Mouse (Mus musculus): ENCODE data around the gene Ostm1. TPM values are rescaled to one million over a fixed set of nuclear protein-coding genes. Genes with fewer than 3 reads are reported as not detected.

Gene Ostm1
- polyA plus RNA-seq (2014; fragmentation: Nextera tagmentation; extraction: Ambion mirVana) = 27.1 and 28.2 TPM in 2 replicates

DNA sequence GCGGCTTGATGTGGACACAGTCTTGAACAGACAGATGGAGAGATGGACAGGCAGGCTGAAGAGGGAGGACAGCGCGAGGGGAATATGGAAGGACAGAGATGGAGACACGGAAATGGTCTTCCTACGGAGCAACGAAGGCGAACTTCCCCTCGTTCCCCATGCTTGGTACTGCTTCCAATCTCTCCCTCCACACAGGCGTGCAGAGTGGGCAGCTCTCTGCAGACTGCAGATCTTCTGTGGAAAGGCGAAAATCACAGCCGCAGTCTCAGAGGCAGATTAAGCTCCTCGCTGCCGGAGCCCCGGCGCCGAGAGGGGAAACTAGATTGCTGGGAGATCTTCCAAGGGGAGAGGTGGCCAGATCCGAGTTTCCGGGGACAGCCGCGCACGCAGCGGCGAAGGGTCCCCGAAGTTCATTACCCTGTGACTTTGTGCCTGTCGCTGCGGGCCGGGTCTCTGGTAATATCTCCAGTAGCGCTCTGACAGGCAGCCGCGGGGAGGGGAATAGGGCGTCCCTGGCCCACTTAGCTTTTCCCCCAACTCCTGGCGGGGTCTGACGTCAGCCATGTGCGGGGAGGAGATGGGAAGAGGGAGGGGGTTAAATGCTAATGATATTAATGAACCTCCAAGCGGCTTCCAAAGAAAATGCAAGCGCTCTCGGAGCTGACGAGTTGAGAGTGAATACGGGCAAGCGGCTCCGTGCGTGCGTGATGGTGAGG is at the start of gene Ostm1, which contains the start of gene Nr2e1:
Gene Ostm1 (plus strand): TSS at position 666 of the 716 bp plus-strand sequence.
Gene Nr2e1 (minus strand): TSS at position 476 of the 716 bp plus-strand sequence.
- Histone ChIP-seq H3K9me3 (replicated peaks; ENCODE audit: control insufficient read depth, low read length) (no peaks in the 10 kb centered on the region), H3K9ac (ENCODE audit: low read depth, low read length) (no peak within 1 kb of the TSS), H3K27ac (ENCODE audit: low read depth, low read length) (no peak within 1 kb of the TSS), H3K36me3 (ENCODE audit: control insufficient read depth, insufficient read depth, low read length) (no peaks in the 10 kb centered on the region), H3K4me1 (ENCODE audit: control insufficient read depth, insufficient read depth, low read length) (peaks cover 23% of the 10 kb centered on the region), H3K27me3 (ENCODE audit: control insufficient read depth, insufficient read depth, low read length) (peaks cover 95% of the 10 kb centered on the region), H3K4me2 (peak within 1 kb of the TSS; percentile 59), H3K4me3 (ENCODE audit: low read depth, low read length) (peak within 1 kb of the TSS; percentile 27)
- ATAC-seq (replicated peaks; ENCODE audit: insufficient number of reproducible peaks, low FRiP score, low TSS enrichment) = no peak
- under 1% methylated on average over 43 of the region's 43 CpGs for WGBS (ENCODE audit: insufficient replicate concordance)

DNA sequence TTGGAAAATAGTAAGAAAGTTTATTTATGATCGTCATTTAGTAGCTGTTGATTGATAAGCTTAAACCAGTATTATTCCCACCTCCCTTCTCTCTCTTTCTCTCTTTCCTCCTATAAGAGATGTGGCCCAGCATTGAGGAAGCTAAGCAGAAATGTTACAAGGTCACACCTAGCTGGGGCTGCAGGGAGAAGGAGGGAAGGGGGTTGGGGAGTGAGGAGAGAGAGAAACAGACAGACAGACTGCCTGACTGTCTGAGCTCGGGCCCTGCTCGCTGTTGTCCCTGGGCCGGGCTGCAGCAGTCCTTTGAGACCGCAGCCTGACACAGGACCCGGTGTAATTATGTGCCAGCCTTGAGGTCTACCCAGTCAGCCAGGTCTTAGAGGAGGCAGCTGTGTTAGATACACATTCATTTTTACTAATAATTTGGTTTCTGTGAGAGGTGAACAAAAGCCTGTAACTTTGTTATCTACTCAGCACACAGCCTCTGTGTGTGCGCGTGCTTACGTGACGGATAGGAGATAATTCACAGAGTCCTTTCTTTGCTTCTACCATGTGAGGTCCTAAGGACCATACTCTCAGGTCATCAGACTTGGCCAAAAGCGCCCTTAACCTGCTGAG is 49.7 kb upstream of the Ostm1 start:
- Histone ChIP-seq H3K27ac (ENCODE audit: low read depth, low read length) (peak overlapping the region; percentile 77), H3K4me1 (ENCODE audit: control insufficient read depth, insufficient read depth, low read length) (peaks cover 20% of the 10 kb centered on the region), H3K27me3 (ENCODE audit: control insufficient read depth, insufficient read depth, low read length) (no peaks in the 10 kb centered on the region), H3K9ac (ENCODE audit: low read depth, low read length) (no peak overlapping the region; the same call in 1 of the 2 replicates), H3K4me2 (no peak overlapping the region; the same call in 1 of the 2 replicates), H3K9me3 (replicated peaks; ENCODE audit: control insufficient read depth, low read length) (no peaks in the 10 kb centered on the region), H3K4me3 (ENCODE audit: low read depth, low read length) (no peak overlapping the region), H3K36me3 (ENCODE audit: control insufficient read depth, insufficient read depth, low read length) (peaks cover 21% of the 10 kb centered on the region)
- WGBS (ENCODE audit: insufficient replicate concordance) = 76% methylated on average over 11 of the region's 11 CpGs
- peak; percentile 79 for ATAC-seq (replicated peaks; ENCODE audit: insufficient number of reproducible peaks, low FRiP score, low TSS enrichment)

DNA sequence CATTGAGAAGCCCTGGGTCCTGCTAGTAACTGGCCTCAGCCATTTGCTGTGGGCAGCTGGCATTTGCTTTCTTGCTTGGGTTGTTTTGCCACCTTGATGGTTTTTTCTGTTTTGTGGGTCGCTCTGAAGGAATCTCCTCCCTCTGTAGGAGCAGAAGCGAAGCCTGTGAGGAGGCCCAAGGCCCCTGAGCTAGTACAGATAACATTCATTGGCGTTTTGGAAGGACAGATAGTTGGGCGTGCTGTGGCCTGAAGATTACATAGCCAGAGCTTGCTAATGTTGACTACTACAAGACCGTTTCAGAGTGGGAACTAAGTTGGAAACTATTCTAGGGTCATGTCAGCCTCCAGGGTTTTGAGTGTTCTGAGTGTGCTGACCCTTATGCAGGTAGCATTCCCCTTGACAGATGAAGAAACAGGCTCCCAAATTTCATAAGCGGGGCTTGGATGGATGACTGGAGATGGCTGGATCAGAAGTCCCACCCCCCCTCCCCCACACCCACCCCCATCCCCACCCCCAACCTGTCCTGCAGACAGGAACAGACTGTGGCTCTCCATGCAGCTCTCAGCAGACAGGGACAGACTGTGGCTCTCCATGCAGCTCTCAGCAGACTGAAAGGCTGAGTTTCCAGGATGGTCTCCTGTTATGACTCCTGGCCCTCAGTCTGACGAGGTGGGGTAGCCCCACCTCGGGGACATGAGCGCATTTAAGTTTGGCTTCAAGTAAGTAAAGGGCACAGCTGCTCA is 45.9 kb upstream of the Ostm1 start:
- H3K27ac ChIP-seq (ENCODE audit: low read depth, low read length) = peak overlapping the region; percentile 91
- H3K4me3 ChIP-seq (ENCODE audit: low read depth, low read length) = no peak overlapping the region
- H3K27me3 ChIP-seq (ENCODE audit: control insufficient read depth, insufficient read depth, low read length) = no peaks in the 10 kb centered on the region
- WGBS (ENCODE audit: insufficient replicate concordance) = 57% methylated on average over 9 of the region's 9 CpGs
- H3K4me1 ChIP-seq (ENCODE audit: control insufficient read depth, insufficient read depth, low read length) = peaks cover 20% of the 10 kb centered on the region
- H3K4me2 ChIP-seq = no peak overlapping the region; the same call in 1 of the 2 replicates
- H3K36me3 ChIP-seq (ENCODE audit: control insufficient read depth, insufficient read depth, low read length) = peaks cover 14% of the 10 kb centered on the region; the same call in 1 of the 2 replicates
- no peaks in the 10 kb centered on the region for H3K9me3 ChIP-seq (replicated peaks; ENCODE audit: control insufficient read depth, low read length)
- H3K9ac ChIP-seq (ENCODE audit: low read depth, low read length) = peak overlapping the region; percentile 58; the same call in 1 of the 2 replicates
- peak; percentile 82 for ATAC-seq (replicated peaks; ENCODE audit: insufficient number of reproducible peaks, low FRiP score, low TSS enrichment)

DNA sequence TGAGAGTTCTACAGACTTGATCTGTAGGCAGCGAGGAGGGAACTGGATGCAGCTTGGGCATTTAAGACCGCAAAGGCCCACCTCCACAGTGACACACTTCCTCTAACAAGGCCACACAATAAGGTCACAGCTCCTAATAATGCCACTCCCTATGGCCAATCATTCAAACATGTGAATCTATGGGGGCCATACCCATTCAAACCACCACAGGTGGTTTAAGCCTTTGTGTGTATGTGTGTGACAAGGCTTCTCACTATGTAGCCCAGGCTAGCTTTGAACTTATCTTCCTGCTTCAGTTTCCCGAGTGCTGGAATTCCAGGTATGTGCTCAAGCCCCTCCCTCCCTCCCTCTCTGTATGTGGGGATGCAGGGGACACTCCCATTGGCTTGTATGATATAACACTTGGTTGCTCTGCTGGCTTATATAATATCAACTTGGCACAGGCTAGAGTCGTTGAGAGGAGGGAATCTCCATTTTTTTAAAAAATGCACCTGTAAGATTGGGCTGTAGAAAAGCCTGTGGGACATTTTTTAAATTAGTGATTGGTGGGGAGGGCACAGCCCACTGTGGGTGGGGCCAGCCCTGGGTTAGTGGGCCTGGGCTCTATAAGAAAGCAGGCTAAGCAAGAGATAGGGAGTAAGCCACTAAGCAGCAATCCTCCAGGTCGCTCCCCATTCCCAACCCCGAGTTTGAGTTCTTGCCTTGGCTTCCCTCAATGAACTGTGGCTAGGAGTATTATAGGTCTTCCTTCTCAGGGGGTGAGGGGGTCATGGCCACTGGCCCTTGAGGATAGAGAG is 37.7 kb upstream of the Ostm1 start:
- Histone ChIP-seq H3K4me1 (ENCODE audit: control insufficient read depth, insufficient read depth, low read length) (no peaks in the 10 kb centered on the region), H3K36me3 (ENCODE audit: control insufficient read depth, insufficient read depth, low read length) (no peaks in the 10 kb centered on the region), H3K4me2 (no peak overlapping the region), H3K27ac (ENCODE audit: low read depth, low read length) (no peak overlapping the region), H3K9ac (ENCODE audit: low read depth, low read length) (no peak overlapping the region), H3K4me3 (ENCODE audit: low read depth, low read length) (no peak overlapping the region), H3K27me3 (ENCODE audit: control insufficient read depth, insufficient read depth, low read length) (no peaks in the 10 kb centered on the region), H3K9me3 (replicated peaks; ENCODE audit: control insufficient read depth, low read length) (no peaks in the 10 kb centered on the region)
- 68% methylated on average over 6 of the region's 6 CpGs for WGBS (ENCODE audit: insufficient replicate concordance)
- ATAC-seq (replicated peaks; ENCODE audit: insufficient number of reproducible peaks, low FRiP score, low TSS enrichment) = peak; percentile 49

DNA sequence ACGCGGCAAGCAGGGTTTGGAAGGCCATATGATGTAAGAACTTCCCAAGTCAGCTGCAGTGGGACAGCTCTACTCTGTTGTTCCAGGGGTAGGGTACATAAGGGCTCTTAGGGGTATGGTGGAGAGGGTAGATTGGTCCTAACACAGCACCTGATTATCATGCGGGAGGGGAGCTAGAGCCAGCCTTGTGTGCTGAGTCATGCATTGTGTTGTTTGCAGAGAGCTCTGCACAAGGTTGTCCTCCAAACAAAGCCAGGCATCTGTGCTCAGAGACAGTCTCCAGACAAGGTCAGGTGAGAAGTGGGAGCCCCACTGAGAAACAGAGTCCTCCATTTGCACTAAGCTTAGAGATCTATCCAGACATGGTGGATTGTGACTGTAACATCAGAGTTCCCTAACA is 37.1 kb upstream of the Ostm1 start:
- H3K27ac ChIP-seq (ENCODE audit: low read depth, low read length) = no peak overlapping the region
- no peak overlapping the region for H3K9ac ChIP-seq (ENCODE audit: low read depth, low read length)
- no peaks in the 10 kb centered on the region for H3K36me3 ChIP-seq (ENCODE audit: control insufficient read depth, insufficient read depth, low read length)
- no peaks in the 10 kb centered on the region for H3K9me3 ChIP-seq (replicated peaks; ENCODE audit: control insufficient read depth, low read length)
- 85% methylated on average over 3 of the region's 3 CpGs for WGBS (ENCODE audit: insufficient replicate concordance)
- no peaks in the 10 kb centered on the region for H3K4me1 ChIP-seq (ENCODE audit: control insufficient read depth, insufficient read depth, low read length)
- H3K27me3 ChIP-seq (ENCODE audit: control insufficient read depth, insufficient read depth, low read length) = no peaks in the 10 kb centered on the region
- H3K4me2 ChIP-seq = no peak overlapping the region
- H3K4me3 ChIP-seq (ENCODE audit: low read depth, low read length) = no peak overlapping the region
- ATAC-seq (replicated peaks; ENCODE audit: insufficient number of reproducible peaks, low FRiP score, low TSS enrichment) = peak; percentile 88

GRCm38 (mm10) chr10:42559581-42560200 is 23.9 kb upstream of the Ostm1 start:
- 64% methylated on average over 5 of the region's 5 CpGs for WGBS (ENCODE audit: insufficient replicate concordance)
- Histone ChIP-seq H3K4me2 (no peak overlapping the region), H3K36me3 (ENCODE audit: control insufficient read depth, insufficient read depth, low read length) (no peaks in the 10 kb centered on the region), H3K27ac (ENCODE audit: low read depth, low read length) (no peak overlapping the region), H3K4me1 (ENCODE audit: control insufficient read depth, insufficient read depth, low read length) (no peaks in the 10 kb centered on the region), H3K9ac (ENCODE audit: low read depth, low read length) (no peak overlapping the region), H3K4me3 (ENCODE audit: low read depth, low read length) (no peak overlapping the region), H3K9me3 (replicated peaks; ENCODE audit: control insufficient read depth, low read length) (no peaks in the 10 kb centered on the region), H3K27me3 (ENCODE audit: control insufficient read depth, insufficient read depth, low read length) (0 out of 2 replicates have a peak, but pooled peaks cover 6% of the 10 kb centered on the region)
- ATAC-seq (replicated peaks; ENCODE audit: insufficient number of reproducible peaks, low FRiP score, low TSS enrichment) = no peak

DNA sequence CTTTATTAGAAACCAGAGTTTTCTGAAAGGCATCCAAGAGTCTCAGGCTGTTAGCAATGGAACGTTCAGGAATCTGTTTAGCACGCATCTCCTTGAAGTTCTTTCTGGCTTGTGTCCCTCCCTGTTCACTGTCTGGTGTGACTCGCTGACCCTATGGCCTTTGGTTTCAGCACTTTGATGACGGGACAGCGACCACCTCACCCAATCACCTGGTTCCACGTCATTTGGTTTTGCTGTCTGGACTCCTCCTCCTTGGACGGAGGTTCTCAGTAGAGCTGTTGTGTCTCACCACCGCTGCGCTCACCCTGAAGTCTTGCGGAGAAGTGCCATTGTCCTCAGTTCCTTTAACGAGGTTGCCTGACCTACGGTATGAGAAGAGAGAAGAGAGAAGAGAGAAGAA is 21.4 kb upstream of the Ostm1 start:
- Histone ChIP-seq H3K36me3 (ENCODE audit: control insufficient read depth, insufficient read depth, low read length) (no peaks in the 10 kb centered on the region), H3K4me1 (ENCODE audit: control insufficient read depth, insufficient read depth, low read length) (no peaks in the 10 kb centered on the region), H3K4me2 (peak overlapping the region; percentile 9; the same call in 1 of the 2 replicates), H3K27ac (ENCODE audit: low read depth, low read length) (no peak overlapping the region), H3K9me3 (replicated peaks; ENCODE audit: control insufficient read depth, low read length) (no peaks in the 10 kb centered on the region), H3K9ac (ENCODE audit: low read depth, low read length) (no peak overlapping the region), H3K27me3 (ENCODE audit: control insufficient read depth, insufficient read depth, low read length) (peaks cover 27% of the 10 kb centered on the region), H3K4me3 (ENCODE audit: low read depth, low read length) (no peak overlapping the region)
- 2% methylated on average over 12 of the region's 12 CpGs for WGBS (ENCODE audit: insufficient replicate concordance)
- 0 out of 2 replicates have a peak, but pooled peaks have one; percentile 42 for ATAC-seq (replicated peaks; ENCODE audit: insufficient number of reproducible peaks, low FRiP score, low TSS enrichment)
